Mouse (Mus musculus): ENCODE measurements around the gene Paqr4. TPM values are rescaled to one million over a fixed set of nuclear protein-coding genes. Genes with fewer than 3 reads are reported as not detected.

Paqr4 gene
- 19.4 TPM for polyA plus RNA-seq (2014; fragmentation: Illumina TruSeq; extraction: RNeasy Lipid Tissue Mini Kit (QIAGEN cat#74804); ENCODE audit: low read depth, low replicate concordance)

DNA sequence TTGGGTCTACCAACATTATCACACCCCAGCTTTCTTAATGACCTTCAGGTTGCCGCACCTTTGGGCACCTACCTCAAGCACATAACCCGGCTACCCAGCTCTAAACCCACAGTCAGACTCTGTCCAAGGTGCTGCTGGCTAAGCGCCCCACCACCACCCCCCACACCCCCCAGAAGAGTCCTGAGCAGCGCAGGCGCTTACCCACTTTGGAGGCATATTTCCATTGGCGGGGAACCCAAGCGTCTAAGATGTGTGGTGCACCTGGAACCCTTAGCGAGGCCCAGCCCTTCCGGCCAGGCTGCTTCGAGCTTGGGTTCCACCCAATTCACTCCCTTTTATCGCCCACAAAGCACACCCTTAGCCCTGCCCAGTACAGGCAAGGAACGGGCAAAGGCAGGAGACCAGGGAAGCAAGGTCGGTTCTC, at the start of gene Paqr4:
Gene Paqr4, minus strand, starts transcription at position 270 of the 424 bp plus-strand sequence.

DNA sequence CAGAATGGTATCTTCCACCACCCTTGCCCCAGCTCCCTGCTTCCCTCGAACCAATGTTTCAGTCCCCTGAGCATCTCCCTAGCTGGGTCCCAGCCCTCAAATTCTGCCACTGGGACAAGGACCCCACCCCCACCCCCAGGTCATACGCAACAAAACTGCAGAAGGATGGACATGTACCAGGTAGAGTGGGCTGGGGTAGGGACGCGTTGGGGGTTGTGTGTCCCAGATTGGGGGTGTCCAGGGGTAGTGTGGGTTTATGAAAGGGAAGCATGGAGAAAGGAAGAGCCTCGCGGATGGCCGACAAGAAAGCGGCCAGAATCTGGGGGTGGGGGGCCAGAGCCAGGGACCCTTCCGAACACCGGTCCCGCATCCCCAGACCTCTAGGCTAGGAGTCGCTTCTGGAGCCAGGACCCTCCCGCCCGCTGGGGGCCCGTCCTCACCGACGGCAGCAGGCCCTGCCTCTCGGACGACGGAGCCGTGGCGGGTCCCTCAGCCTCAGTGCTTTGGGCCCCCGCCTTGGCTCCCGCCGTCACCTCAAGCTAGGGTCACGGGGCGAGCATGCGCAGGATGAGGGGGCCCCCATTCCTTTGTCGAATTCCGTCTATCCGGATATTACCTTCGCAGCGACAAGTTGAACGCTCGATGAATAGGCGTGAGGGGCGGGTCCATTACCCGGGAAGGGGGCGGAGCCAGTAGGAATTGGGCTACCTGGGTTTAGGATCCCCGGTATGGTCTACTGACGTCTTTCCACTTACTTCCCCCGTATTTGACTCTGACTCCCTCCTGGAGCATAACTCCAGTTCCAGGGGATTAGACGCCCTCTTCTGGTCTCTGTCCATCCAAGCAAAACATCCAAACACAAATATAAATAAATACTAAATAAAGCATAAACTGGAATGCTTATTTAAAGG, 45.1 kb upstream of the Paqr4 start, which contains the start of gene Flywch2:
Gene Flywch2, minus strand, starts transcription at position 521 of the 911 bp plus-strand sequence.

DNA sequence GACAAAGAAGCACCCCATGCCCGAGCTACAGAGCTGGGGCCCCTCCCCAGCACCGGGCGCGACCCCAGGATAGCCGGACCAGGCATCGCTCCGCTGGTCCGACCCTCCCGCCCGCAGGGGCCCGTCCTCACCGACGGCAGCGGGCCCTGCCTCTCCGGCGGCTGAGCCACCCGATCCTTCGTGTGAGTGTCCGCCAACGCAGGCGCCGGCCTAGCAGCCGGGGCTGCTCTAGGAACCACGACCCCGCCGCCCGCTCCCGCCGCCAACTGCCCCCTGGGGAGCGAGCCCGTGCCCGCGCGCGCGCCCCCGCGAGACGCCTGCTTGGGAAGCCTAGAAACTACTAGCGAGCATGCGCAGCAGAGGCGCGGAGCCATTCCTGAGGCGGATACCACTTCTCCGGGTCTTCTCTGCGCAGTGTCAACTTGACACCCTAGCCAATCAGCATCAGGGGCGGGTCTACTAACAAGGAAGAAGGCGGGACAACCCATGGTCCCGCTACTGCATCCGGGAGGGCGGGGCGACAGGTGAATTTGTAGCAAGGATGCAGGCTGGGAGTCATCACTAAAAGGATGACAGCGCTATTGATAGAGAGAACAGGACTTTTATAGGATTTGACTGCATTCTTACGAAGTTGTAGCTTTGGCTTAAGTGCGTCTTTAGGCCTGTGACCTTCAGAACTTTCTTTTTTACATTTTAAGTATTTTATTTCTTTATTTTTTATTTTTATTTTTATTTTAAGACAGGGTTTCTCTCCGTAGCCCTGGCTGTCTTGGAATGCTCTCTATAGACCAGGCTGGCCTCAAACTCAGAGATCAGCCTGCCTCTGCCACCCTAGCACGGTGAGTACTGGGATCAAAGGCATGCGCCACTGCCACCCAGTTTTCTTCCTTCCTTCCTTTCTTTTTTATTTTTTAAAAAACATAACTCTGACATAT, 30.9 kb upstream of the Paqr4 start, which contains the start of gene Flywch1:
Gene Flywch1, minus strand, starts transcription at position 319 of the 935 bp plus-strand sequence.

DNA sequence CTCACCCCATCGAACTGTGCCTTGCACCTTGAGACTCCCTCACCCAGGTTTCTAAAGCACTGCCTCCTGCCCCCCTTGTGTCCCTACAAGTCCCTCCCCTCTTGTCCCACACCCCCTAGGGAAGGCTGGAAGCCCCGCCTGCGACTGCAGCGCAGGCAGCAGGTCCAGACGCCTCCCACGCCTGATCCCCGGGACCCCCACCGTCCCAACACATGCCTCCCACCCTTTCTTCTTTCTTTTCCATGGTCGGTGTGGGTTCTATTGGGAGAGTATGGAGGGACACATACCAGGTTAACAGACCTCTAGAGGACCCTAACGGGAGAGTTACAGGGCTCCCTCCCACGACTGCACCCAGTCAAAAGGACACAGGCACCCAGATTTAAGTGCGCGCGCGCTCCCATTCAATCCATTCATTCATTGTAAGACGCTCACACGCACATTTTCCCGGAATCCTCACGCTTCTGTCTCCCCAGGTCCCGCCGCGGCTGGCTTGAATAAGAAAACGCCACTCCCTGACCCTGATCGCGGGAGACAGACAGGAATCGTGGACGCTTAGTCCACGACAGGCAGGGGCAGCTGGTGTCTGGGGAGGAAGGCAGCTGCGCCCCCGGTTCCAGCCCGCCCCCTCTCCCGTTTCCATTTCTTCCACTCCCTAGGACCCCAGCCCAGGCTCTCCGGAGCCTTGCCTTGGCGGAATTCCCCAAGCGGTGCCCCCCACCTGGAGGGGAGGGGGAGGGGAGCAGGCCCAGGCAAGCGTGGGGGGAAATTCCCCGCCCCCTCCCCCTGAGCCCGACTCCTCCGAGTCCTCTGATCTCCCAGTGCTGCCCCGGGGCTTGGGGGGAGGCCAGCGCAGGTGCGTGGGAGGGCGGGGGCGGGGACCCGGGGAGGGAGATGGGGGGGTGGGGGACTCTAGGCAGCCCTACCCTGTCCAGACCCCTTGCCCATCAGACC, 4.9 kb upstream of the Paqr4 start, which contains the start of gene Kremen2:
Gene Kremen2, minus strand, starts transcription at position 533 of the 951 bp plus-strand sequence.

DNA sequence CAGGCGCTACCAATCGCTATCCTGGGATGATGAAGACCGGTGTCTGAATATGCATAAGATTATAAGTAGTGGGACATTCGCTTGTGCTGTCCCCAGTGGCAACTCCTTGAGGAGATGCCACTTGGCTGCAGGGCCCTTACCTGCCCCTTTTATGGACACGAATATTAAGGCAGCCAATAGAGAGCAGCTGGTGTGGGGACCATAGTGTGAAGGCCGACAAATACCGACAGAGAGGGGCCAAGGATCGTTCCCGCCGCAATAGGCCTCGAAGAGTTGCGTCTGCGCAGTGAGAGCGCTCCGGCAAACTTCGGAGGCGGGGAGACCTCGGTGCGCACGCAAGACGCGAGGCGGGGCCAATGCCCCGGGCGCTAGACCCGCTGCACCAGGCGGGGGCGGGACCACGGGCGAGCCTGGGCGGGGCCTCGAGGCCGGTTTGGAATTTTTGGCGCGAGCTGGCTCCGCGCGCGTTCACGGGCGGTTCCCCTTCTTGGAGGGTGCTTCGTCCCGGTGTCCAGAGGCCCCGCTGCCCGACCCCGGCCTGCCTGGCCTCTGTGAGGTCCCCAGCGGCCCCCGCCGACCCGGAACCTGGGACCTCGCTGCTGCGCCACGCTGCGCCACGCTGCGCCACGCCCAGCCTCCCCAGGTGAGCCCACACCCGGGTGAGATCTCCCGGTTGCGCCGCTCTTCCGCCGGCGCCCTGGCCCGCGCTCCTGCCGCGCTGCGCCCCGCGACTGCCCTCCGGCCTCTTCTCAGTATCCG, 14.5 kb downstream of the Paqr4 start, which contains the start of gene Pkmyt1:
Gene Pkmyt1, plus strand, starts transcription at position 338 of the 759 bp plus-strand sequence.

DNA sequence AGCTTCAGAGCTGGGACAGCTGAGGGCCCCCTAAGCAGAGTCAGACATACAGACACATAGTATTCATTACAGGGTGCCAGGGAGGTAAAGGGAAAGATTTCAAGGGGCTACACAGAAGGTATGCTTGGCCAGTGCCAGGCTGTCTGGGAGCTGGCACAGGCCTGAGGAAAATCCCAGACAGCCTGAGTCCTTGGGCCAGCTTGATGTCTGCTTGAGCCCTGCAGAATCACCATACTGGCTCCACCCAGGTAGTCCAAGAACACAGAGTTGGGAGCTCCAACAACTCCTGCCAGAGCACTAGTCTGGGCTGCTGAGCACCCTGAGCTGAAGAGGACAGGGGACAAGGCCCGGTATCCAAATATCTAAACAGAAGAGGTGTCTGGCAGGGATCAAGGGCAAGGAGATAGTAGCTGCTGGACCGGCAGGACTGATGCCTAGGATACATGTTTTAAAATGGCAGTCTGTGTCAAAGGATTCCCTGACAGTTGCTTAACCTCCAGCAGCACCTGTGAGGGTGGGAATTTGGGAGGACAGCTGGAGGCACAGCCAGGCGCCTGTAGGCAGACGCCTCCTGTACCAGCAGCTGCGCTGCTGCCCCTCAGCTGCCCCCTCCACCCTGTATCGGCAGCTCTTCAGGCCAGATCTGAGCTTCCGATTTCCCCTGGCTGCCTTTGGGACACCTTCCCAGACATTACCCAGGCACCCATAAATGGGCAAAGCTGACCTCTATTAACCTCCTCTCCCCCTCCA, 18.1 kb downstream of the Paqr4 start, which contains the start of gene 1520401A03Rik:
Gene 1520401A03Rik, minus strand, starts transcription at position 408 of the 750 bp plus-strand sequence.

Other genes starting within 250 kb of the Paqr4 start
- gene Zfp213, start 176.6 kb downstream of the Paqr4 start, polyA plus RNA-seq (2014; fragmentation: Illumina TruSeq; extraction: RNeasy Lipid Tissue Mini Kit (QIAGEN cat#74804); ENCODE audit: low read depth, low replicate concordance) = 9.9 TPM
- gene Zfp13, start 141.4 kb downstream of the Paqr4 start, polyA plus RNA-seq (2014; fragmentation: Illumina TruSeq; extraction: RNeasy Lipid Tissue Mini Kit (QIAGEN cat#74804); ENCODE audit: low read depth, low replicate concordance) = 23.0 TPM
- gene Zscan10, start 140.0 kb downstream of the Paqr4 start, polyA plus RNA-seq (2014; fragmentation: Illumina TruSeq; extraction: RNeasy Lipid Tissue Mini Kit (QIAGEN cat#74804); ENCODE audit: low read depth, low replicate concordance) = 0.16 TPM
- gene Mmp25, start 95.6 kb downstream of the Paqr4 start, polyA plus RNA-seq (2014; fragmentation: Illumina TruSeq; extraction: RNeasy Lipid Tissue Mini Kit (QIAGEN cat#74804); ENCODE audit: low read depth, low replicate concordance) = 0.25 TPM
- gene Bicdl2, start 80.4 kb downstream of the Paqr4 start, polyA plus RNA-seq (2014; fragmentation: Illumina TruSeq; extraction: RNeasy Lipid Tissue Mini Kit (QIAGEN cat#74804); ENCODE audit: low read depth, low replicate concordance) = 2.7 TPM
- gene Hcfc1r1, start 67.3 kb downstream of the Paqr4 start, polyA plus RNA-seq (2014; fragmentation: Illumina TruSeq; extraction: RNeasy Lipid Tissue Mini Kit (QIAGEN cat#74804); ENCODE audit: low read depth, low replicate concordance) = 226 TPM
- gene Thoc6, start 67.0 kb downstream of the Paqr4 start, polyA plus RNA-seq (2014; fragmentation: Illumina TruSeq; extraction: RNeasy Lipid Tissue Mini Kit (QIAGEN cat#74804); ENCODE audit: low read depth, low replicate concordance) = 10.9 TPM
- gene Tnfrsf12a, start 63.4 kb downstream of the Paqr4 start, polyA plus RNA-seq (2014; fragmentation: Illumina TruSeq; extraction: RNeasy Lipid Tissue Mini Kit (QIAGEN cat#74804); ENCODE audit: low read depth, low replicate concordance) = 25.6 TPM
- 1.0 TPM for gene Cldn6, start 61.6 kb downstream of the Paqr4 start, polyA plus RNA-seq (2014; fragmentation: Illumina TruSeq; extraction: RNeasy Lipid Tissue Mini Kit (QIAGEN cat#74804); ENCODE audit: low read depth, low replicate concordance)
- gene Cldn9, start 56.8 kb downstream of the Paqr4 start, polyA plus RNA-seq (2014; fragmentation: Illumina TruSeq; extraction: RNeasy Lipid Tissue Mini Kit (QIAGEN cat#74804); ENCODE audit: low read depth, low replicate concordance) = 1.2 TPM
- gene 1520401A03Rik, start 18.1 kb downstream of the Paqr4 start, polyA plus RNA-seq (2014; fragmentation: Illumina TruSeq; extraction: RNeasy Lipid Tissue Mini Kit (QIAGEN cat#74804); ENCODE audit: low read depth, low replicate concordance) = 0.30 TPM
- gene Pkmyt1, start 14.5 kb downstream of the Paqr4 start, polyA plus RNA-seq (2014; fragmentation: Illumina TruSeq; extraction: RNeasy Lipid Tissue Mini Kit (QIAGEN cat#74804); ENCODE audit: low read depth, low replicate concordance) = 8.8 TPM
- 0.24 TPM for gene Kremen2, start 5.0 kb upstream of the Paqr4 start, polyA plus RNA-seq (2014; fragmentation: Illumina TruSeq; extraction: RNeasy Lipid Tissue Mini Kit (QIAGEN cat#74804); ENCODE audit: low read depth, low replicate concordance)
- 65.6 TPM for gene Flywch1, start 30.7 kb upstream of the Paqr4 start, polyA plus RNA-seq (2014; fragmentation: Illumina TruSeq; extraction: RNeasy Lipid Tissue Mini Kit (QIAGEN cat#74804); ENCODE audit: low read depth, low replicate concordance)
- 16.1 TPM for gene Flywch2, start 45.2 kb upstream of the Paqr4 start, polyA plus RNA-seq (2014; fragmentation: Illumina TruSeq; extraction: RNeasy Lipid Tissue Mini Kit (QIAGEN cat#74804); ENCODE audit: low read depth, low replicate concordance)
- 339 TPM for gene Srrm2, start 49.7 kb upstream of the Paqr4 start, polyA plus RNA-seq (2014; fragmentation: Illumina TruSeq; extraction: RNeasy Lipid Tissue Mini Kit (QIAGEN cat#74804); ENCODE audit: low read depth, low replicate concordance)
- 387 TPM for gene Elob, start 88.3 kb upstream of the Paqr4 start, polyA plus RNA-seq (2014; fragmentation: Illumina TruSeq; extraction: RNeasy Lipid Tissue Mini Kit (QIAGEN cat#74804); ENCODE audit: low read depth, low replicate concordance)
- gene Prss33, start 95.2 kb upstream of the Paqr4 start, polyA plus RNA-seq (2014; fragmentation: Illumina TruSeq; extraction: RNeasy Lipid Tissue Mini Kit (QIAGEN cat#74804); ENCODE audit: low read depth, low replicate concordance) = 1.4 TPM
- not detected for gene Prss32, start 103.0 kb upstream of the Paqr4 start, polyA plus RNA-seq (2014; fragmentation: Illumina TruSeq; extraction: RNeasy Lipid Tissue Mini Kit (QIAGEN cat#74804); ENCODE audit: low read depth, low replicate concordance)
- gene Prss41, start 103.3 kb upstream of the Paqr4 start, polyA plus RNA-seq (2014; fragmentation: Illumina TruSeq; extraction: RNeasy Lipid Tissue Mini Kit (QIAGEN cat#74804); ENCODE audit: low read depth, low replicate concordance) = 0.55 TPM
- 1.1 TPM for gene Prss21, start 127.2 kb upstream of the Paqr4 start, polyA plus RNA-seq (2014; fragmentation: Illumina TruSeq; extraction: RNeasy Lipid Tissue Mini Kit (QIAGEN cat#74804); ENCODE audit: low read depth, low replicate concordance)
- gene Dcpp1, start 140.0 kb upstream of the Paqr4 start, polyA plus RNA-seq (2014; fragmentation: Illumina TruSeq; extraction: RNeasy Lipid Tissue Mini Kit (QIAGEN cat#74804); ENCODE audit: low read depth, low replicate concordance) = not detected
- gene Dcpp2, start 140.0 kb upstream of the Paqr4 start, polyA plus RNA-seq (2014; fragmentation: Illumina TruSeq; extraction: RNeasy Lipid Tissue Mini Kit (QIAGEN cat#74804); ENCODE audit: low read depth, low replicate concordance) = not detected
- not detected for gene Dcpp3, start 176.6 kb upstream of the Paqr4 start, polyA plus RNA-seq (2014; fragmentation: Illumina TruSeq; extraction: RNeasy Lipid Tissue Mini Kit (QIAGEN cat#74804); ENCODE audit: low read depth, low replicate concordance)
- gene Sbp, start 200.8 kb upstream of the Paqr4 start, polyA plus RNA-seq (2014; fragmentation: Illumina TruSeq; extraction: RNeasy Lipid Tissue Mini Kit (QIAGEN cat#74804); ENCODE audit: low read depth, low replicate concordance) = not detected
- gene Sbpl, start 214.4 kb upstream of the Paqr4 start, polyA plus RNA-seq (2014; fragmentation: Illumina TruSeq; extraction: RNeasy Lipid Tissue Mini Kit (QIAGEN cat#74804); ENCODE audit: low read depth, low replicate concordance) = not detected
- gene Prss30, start 239.7 kb upstream of the Paqr4 start, polyA plus RNA-seq (2014; fragmentation: Illumina TruSeq; extraction: RNeasy Lipid Tissue Mini Kit (QIAGEN cat#74804); ENCODE audit: low read depth, low replicate concordance) = not detected

Measured in adipose tissue, adult 10 weeks (tissue).